Mouse (Mus musculus) Muller cell, postnatal 12 days (primary cell): ENCODE results near the gene C330021F23Rik.
A peak's percentile ranks its signal among the peaks of the same experiment; 100 is the strongest.
"Not testable (repeated sequence)": the region's sequence is repeated elsewhere in the genome, so short reads cannot be mapped to it uniquely, and the experiment has no call there.

Experiments used
- DNase-seq: peaks from one replicate; pipeline ENCODE4 v3.0.0-alpha.2; 2015; ENCODE audit errors: inconsistent ontology term

Gene C330021F23Rik

GRCm38 (mm10) chr8:3567641-3568371 lies at the start of gene C330021F23Rik:
TSS of gene C330021F23Rik (plus strand) at chr8:3567990.
- peak; percentile 72 for DNase-seq

DNA sequence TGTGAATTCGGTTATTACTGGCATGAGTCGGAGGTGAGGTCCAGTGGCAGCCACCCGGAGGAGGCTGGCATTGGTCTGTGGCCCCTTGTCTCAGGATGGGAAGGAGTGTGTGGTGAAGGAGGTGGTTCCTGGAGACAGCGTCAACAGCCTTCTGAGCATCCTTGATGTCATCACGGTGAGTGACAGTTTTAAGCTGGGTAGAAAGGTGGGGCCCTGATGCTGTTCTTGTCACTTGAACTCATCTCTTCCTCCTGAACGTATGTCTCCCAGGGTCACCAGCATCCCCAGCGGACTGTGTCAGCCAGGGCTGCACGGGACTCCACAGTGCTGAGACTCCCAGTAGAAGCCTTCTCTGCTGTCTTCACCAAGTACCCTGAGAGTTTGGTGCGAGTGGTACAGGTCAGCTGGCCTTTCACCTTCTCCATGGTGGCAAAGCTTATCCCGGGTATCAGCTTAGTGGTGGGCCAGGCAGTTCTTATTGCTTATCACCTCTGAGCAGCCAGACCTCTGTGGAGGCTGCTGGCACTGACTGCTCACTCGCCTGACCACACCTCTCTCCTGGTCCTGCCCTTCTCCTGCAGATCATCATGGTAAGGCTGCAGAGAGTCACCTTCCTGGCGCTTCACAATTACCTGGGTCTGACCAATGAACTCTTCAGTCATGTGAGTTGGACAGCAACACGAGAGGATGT lies 45.6 kb upstream of the C330021F23Rik start:
- DNase-seq = no peak

GRCm38 (mm10) chr8:3530816-3531215 lies 37.0 kb upstream of the C330021F23Rik start:
- DNase-seq = no peak

GRCm38 (mm10) chr8:3531936-3532335 lies 35.9 kb upstream of the C330021F23Rik start:
- no peak for DNase-seq

GRCm38 (mm10) chr8:3536053-3536841 lies 31.5 kb upstream of the C330021F23Rik start:
- no peak for DNase-seq

DNA sequence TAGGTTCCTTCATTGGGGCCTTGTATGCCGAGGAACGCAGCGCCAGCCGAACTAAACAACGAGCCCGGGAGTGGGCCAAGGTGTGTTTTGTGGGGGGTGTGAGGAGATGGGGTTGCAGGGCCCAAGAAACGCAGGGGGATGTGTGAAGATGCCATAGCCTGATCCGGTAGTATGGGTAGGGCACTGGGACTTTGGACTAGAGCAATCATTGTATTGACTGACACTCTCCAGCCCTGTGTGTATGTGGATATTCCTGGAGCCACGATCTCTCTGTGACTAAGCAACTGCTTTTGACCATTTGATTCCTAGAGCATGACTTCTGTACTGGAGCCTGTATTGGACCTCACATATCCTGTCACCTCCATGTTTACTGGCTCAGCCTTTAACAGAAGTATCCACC lies 30.9 kb upstream of the C330021F23Rik start:
- no peak for DNase-seq

DNA sequence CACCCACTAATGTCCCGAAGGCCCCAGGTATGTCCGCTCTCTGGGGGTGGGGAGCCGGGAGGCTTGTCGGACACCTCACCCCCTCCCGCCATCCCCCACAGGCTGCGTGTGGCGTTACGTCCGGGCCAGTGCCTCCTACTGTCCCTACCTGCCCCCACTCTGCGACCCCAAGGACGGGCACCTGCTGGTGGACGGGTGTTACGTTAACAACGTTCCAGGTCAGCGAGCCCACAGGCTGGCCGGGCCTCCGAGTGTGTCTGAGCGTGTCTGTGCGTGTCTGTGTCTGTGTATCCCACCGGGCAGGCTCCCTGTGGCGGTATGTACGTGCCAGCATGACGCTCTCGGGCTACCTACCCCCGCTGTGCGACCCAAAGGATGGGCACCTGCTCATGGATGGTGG lies 30.1 kb upstream of the C330021F23Rik start:
- no peak for DNase-seq

DNA sequence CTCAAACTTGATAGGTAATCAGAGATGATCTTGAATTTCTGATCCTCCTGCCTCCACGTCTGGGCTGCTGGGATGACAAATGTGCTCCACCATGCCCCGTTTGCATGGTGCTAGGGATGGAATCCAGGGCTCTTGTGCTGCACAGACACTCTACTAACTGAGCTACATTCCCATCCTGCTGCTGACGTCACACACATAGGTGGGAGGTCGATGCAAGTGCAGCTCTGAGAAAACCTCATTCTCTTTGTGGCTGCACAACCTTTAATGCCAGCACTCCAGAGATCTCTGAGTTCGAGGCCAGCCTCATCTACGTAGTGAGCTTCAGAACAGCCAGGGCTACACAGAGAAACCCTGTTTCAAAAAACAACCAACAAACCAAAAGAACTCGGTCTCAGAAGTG lies 28.6 kb upstream of the C330021F23Rik start:
- no peak for DNase-seq

- DNase-seq = no peak
Observed at GRCm38 (mm10) chr8:3540076-3540475, 27.7 kb upstream of the C330021F23Rik start.

DNA sequence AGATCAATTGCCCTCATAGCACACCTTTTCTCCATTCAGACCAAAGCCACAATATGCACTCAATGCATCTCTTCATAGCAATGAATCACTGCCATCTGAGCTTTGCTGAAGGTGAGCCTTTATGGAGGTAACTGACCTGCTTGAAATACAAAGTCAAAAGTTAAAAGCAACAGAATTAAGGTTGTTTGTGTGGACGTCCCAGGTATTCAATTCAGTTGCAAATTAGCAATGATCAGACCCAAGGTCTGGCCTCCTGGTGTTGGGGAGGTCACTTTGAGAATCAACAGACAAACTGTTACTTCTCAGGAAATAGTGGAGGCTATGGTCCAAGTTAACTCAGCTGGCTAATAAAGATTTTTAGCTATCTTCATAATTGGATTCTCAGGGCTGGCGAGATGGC lies 21.3 kb upstream of the C330021F23Rik start:
- no peak for DNase-seq

GRCm38 (mm10) chr8:3552240-3552639 lies 15.6 kb upstream of the C330021F23Rik start:
- no peak for DNase-seq

GRCm38 (mm10) chr8:3556114-3556513 lies 11.7 kb upstream of the C330021F23Rik start:
- no peak for DNase-seq

GRCm38 (mm10) chr8:3568378-3568777 lies 588 bp downstream of the C330021F23Rik start:
- DNase-seq = no peak

DNA sequence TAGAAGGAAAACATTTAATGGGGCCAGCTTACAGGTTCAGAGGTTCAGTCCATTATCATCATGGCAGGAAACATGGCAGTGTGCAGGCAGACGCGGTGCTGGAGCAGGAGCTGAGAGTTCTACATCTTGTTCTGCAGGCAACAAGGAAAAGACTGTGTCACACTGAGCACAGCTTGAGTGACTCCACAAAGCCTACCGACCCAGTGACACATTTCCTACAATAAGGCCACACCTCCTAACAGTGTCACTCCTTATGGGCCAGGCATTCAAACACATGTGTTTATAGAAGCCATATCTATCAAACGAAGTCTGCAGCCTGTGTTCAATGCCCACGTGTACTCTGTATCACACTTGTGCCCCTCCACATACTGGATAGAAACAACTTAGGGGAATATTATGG lies 2.0 kb downstream of the C330021F23Rik start:
- DNase-seq = no peak

DNA sequence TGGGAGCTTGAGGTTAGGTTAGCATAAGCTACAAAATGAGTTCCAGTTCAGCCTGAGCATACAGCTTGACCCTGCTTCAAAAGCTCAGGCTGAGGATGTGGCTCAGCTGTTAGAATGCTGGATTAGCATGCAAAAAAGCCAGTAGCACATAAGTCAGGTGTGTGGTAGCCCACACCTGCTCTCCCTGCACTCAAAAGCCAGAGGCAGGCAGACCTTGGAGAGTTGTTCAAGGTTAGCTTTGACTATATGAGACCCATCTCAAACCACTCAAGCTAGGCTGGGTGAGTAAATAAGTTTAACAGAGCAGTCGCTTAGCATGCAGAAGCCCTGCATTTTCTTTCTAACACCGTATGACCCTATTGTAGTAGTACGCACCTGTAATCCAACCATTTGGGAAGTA lies 6.8 kb downstream of the C330021F23Rik start:
- DNase-seq = no peak

DNA sequence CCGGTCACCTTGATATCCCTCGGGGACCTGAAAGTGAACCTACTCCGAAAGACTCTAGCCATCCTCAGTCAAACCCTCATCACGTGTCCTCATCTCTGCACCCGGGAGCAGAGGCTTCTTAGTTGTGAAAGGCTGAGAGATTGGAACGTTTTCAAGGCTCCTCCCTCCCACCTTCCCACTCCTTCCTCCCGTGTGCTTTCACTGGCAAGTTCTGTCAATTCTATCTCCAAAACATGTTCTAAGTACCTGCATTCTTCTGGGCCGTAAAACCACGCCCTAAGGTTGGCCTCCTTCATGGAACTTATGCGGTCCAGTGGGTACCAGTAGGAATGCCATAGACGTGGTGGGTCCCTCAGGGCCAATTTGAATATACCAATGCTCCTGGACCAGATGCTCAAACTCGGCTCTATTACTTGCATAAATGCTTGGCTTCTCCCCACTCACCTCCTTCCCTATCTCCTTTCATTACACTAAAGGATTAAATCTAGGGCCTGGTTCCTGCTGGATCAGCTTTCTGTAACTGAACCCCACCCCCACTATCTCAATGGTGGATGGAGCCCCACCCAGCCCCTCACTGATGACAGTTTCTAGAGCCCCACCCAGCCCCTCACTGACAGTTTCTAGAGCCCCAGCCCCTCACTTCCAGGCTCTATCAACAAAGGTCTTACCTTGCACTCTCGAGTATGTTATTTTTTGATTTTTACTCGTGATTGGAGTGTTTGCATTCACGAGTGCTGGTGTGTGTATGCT lies 8.6 kb downstream of the C330021F23Rik start:
- no peak for DNase-seq

DNA sequence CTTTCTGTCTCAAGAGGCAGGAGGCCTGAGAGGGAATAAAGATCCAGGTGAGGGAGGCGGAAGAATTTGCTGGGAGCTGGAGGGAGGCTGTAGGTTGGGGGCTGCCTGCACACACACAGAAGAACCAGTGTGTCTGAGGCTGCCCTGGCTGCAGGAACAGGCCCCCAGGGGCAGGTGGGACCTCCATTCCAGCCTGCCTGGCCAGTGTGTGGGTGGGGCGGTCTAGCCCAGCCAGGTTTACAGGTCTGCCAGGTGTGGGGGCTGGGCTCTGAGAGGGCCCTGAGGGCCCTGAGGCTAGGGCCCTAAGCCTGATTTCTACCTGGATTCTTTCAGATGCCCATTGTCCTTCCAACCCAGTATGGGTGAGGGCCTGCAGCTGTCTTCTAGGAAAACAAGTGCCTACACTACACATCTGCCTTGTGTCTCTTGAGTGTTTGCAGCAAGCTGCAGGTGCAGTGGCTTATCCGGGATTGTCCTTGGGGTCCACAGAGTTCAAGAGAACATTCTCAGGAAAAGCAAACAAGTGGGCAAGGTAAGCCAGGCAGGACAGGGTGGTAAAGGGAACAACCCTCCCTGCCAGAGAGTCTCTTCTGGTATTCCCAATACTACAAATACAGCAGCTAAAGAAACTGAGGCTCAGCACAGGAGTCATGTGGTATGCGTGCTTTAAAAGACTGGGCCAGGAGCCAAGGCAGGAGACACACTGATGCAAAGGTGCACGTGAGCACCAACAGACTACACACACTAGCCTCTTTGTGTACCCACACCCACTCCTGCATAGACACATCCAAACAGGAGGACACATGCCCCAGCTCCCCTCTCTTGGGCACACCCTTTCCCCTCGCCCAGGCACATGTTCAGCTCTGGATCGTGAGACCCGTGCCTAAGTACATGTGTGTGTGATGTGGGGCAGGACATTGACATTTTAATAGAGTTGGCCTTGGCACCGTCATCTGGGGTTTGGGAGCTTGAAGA lies 11.9 kb downstream of the C330021F23Rik start:
- DNase-seq = no peak

DNA sequence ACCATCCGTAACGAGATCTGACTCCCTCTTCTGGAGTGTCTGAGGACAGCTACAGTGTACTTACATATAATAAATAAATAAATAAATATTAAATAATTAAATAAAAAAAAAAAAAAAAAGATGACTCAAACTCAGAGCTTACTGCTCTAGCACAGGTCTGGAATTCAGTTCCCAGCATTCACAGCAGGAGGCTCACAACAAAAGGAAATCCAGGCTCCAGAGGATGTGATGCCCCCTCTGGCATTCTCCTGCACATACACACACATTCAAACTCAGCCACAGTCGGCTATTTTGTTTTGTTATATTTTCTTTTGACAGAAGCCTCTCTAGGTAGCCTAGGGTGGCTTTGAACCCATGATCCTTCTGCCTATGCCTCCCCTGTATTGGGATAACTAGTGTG lies 14.2 kb downstream of the C330021F23Rik start:
- not testable (repeated sequence) for DNase-seq

DNA sequence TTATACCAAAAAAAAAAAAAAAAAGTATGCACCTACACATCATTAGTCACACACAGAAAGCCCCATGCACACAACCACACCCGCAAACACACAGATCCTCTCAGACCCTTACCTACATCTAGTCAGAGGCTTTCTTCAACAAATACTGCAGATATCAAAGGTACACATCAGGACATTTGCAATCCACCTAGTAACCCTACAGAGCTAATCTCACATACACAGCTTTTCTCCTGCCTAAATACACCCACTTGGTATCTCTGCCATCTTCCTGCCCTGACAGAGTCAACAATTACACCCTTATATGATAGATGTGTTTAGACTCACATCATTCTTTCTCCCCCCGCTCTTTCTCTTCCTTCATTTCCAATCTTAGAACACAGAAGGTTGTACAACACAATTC lies 18.7 kb downstream of the C330021F23Rik start:
- no peak for DNase-seq

GRCm38 (mm10) chr8:3586993-3587390 lies 19.2 kb downstream of the C330021F23Rik start, which contains the start of gene Camsap3:
TSS of gene Camsap3 (plus strand) at chr8:3587293.
- DNase-seq = no peak
